Mouse (Mus musculus): ENCODE data around the gene Wdr90. TPM values are rescaled to one million over a fixed set of nuclear protein-coding genes. Genes with fewer than 3 reads are reported as not detected.
A peak's percentile ranks its signal among the peaks of the same experiment; 100 is the strongest.

Gene Wdr90
- polyA plus RNA-seq, 1 experiment from 2014 or later: 21.0 TPM

- H3K4me2 ChIP-seq: no peak overlapping the region
- H3K4me1 ChIP-seq: peaks cover 16% of the 10 kb centered on the region; the same call in 1 of the 2 replicates
- no peak overlapping the region for H3K9ac ChIP-seq
- no peak for ATAC-seq (ENCODE audit: insufficient read depth, low FRiP score, low read depth)
- H3K36me3 ChIP-seq: peaks cover 22% of the 10 kb centered on the region
- 88% methylated on average over 8 of the region's 8 CpGs for WGBS
- H3K27me3 ChIP-seq (replicated peaks): no peaks in the 10 kb centered on the region
- no peaks in the 10 kb centered on the region for H3K9me3 ChIP-seq
- no peak overlapping the region for H3K4me3 ChIP-seq (replicated peaks)
- H3K27ac ChIP-seq: no peak overlapping the region
Observed at GRCm38 (mm10) chr17:25883268-25883667, 22.0 kb upstream of the Wdr90 start.

GRCm38 (mm10) chr17:25882306-25882705 is 21.0 kb upstream of the Wdr90 start:
- Histone ChIP-seq H3K36me3 (peaks cover 17% of the 10 kb centered on the region), H3K4me3 (replicated peaks) (no peak overlapping the region)
- no peak for ATAC-seq (ENCODE audit: insufficient read depth, low FRiP score, low read depth)

DNA sequence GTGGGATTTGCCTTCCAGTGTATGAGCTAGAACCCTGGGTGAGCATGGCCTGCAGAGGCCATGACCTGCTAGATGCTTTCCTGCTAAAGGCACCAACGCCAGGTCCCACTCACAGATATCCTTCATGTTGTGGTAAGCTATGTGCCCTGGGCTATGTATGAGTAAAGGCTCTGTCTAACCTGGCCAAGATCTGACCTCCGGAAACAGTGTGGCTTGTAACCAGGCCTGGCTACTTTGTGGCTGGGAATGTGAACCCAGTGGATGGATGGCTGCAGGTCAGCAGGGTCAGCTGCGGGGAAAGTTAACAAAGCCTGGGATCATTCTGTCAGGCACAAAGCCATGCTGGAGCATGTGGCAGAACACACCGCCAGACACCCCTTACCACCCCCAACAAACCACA is 20.4 kb upstream of the Wdr90 start:
- H3K36me3 ChIP-seq: peaks cover 17% of the 10 kb centered on the region
- WGBS: 45% methylated on average over 4 of the region's 4 CpGs
- no peak for ATAC-seq (ENCODE audit: insufficient read depth, low FRiP score, low read depth)

More at GRCm38 (mm10) chr17:25882306-25882705, 21.0 kb upstream of the Wdr90 start:
- H3K4me2 ChIP-seq: no peak overlapping the region
- H3K9ac ChIP-seq: no peak overlapping the region
- no peaks in the 10 kb centered on the region for H3K9me3 ChIP-seq
- no peaks in the 10 kb centered on the region for H3K27me3 ChIP-seq (replicated peaks)
- 30% methylated on average over 5 of the region's 5 CpGs for WGBS
- peaks cover 16% of the 10 kb centered on the region; the same call in 1 of the 2 replicates for H3K4me1 ChIP-seq
- no peak overlapping the region for H3K27ac ChIP-seq

DNA sequence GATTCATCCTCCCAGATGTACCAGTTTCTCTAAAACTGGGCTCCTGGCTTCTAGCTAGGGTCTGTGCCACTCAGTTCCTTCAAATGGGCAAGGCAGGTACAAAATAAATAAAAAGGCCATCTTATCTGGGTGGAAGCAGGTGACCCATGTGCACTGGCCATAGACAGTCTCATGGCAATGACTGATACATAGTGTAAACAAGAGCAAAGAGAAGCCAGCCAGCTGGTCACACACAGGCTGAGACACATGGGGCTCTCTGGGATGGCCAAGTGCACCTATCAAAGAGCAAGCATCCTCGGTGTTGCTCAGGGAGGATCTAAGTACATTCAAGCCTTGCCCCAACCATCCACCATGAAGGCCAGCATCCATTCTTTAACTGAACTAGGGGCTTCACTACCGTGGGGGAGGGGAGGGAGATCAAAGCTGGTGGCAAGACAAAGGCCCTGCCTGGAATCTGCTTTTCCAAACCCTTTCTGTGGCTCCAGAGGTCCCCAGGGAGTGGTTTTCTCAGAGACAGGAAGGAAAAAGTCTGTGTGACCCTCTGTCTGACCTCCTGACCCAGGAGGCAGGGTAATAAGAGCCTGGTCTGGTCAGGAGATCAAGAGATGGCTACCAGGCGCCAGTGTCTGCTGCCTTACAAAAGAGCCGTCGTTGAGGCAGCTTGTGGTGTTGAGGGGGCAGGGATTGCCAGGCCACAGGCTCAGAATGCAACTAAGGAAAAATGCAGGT is 19.8 kb upstream of the Wdr90 start:
- Histone ChIP-seq H3K27ac (no peak overlapping the region), H3K36me3 (peaks cover 17% of the 10 kb centered on the region), H3K4me2 (no peak overlapping the region), H3K27me3 (replicated peaks) (no peaks in the 10 kb centered on the region), H3K4me3 (replicated peaks) (no peak overlapping the region), H3K9ac (no peak overlapping the region), H3K4me1 (peaks cover 27% of the 10 kb centered on the region), H3K9me3 (no peaks in the 10 kb centered on the region)
- peak; percentile 47 for ATAC-seq (ENCODE audit: insufficient read depth, low FRiP score, low read depth)
- 19% methylated on average over 5 of the region's 5 CpGs for WGBS

More for the DNA sequence above, 20.4 kb upstream of the Wdr90 start:
- no peak overlapping the region for H3K27ac ChIP-seq
- no peak overlapping the region for H3K4me2 ChIP-seq
- H3K9me3 ChIP-seq: no peaks in the 10 kb centered on the region
- H3K4me3 ChIP-seq (replicated peaks): no peak overlapping the region
- peaks cover 21% of the 10 kb centered on the region for H3K4me1 ChIP-seq
- no peaks in the 10 kb centered on the region for H3K27me3 ChIP-seq (replicated peaks)
- H3K9ac ChIP-seq: no peak overlapping the region

DNA sequence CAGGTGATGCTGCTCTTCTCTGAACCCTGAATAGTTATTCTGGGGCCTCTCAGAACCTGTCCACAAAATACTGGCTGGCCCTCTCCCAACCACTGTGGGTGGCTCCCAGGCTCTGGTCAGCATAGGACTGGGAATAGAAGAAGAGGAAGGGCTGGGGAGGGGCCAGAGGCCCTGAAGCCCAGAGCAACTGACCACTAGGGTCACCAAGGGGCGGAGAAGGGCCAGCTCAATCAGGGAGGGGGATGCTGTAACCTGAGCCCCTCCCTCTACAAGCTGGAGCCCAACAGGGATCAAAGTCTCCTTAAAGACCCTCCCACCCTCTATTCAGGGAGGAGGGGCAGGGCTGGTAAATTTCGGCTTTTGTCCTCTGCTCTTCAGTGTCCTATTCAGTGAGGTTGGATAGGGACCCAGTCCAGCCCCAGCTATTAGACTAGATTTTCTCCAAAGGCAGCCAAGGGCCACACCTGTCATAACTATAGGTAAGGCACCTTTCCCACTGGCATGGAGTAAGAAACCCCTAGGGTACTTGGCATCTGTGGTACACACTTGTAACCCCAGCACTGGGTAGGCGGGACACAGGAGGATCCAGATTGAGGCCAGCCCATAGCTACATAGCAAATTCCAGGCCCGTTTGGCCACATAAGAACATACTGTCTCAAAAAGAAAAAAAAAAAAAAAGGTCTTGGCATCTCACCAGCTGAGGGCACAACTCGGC is 19.1 kb upstream of the Wdr90 start, which contains the start of gene Wfikkn1:
TSS of gene Wfikkn1 (minus strand) at position 663 of the 715 bp plus-strand sequence.
- no peaks in the 10 kb centered on the region for H3K27me3 ChIP-seq (replicated peaks)
- WGBS: 40% methylated on average over 5 of the region's 5 CpGs
- no peak within 1 kb of the TSS for H3K27ac ChIP-seq
- no peak within 1 kb of the TSS for H3K4me3 ChIP-seq (replicated peaks)
- no peak for ATAC-seq (ENCODE audit: insufficient read depth, low FRiP score, low read depth)
- peaks cover 17% of the 10 kb centered on the region for H3K36me3 ChIP-seq
- no peak within 1 kb of the TSS for H3K4me2 ChIP-seq
- no peak within 1 kb of the TSS for H3K9ac ChIP-seq
- H3K4me1 ChIP-seq: peaks cover 31% of the 10 kb centered on the region
- H3K9me3 ChIP-seq: no peaks in the 10 kb centered on the region

DNA sequence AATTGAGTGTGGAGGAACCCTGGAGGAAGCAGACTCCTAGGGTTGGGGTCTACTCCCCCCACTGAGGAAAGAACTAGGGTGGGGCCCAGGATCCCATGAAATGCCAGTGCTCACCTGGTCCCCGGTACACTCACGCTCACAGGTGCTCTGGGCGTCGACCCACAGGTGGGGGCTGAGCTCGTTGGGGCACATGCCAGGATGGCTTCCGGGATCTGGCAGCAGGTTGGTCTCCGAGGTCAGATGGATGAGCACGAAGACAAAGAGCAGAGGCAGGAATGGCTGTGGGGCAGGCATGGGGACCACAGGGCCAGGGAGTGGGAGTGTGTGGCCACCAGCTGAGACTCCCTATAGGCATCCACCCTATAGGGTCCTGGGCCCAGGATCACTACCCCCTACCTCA is 18.4 kb upstream of the Wdr90 start:
- H3K36me3 ChIP-seq: peaks cover 17% of the 10 kb centered on the region
- 75% methylated on average over 8 of the region's 8 CpGs for WGBS
- no peak overlapping the region for H3K9ac ChIP-seq

DNA sequence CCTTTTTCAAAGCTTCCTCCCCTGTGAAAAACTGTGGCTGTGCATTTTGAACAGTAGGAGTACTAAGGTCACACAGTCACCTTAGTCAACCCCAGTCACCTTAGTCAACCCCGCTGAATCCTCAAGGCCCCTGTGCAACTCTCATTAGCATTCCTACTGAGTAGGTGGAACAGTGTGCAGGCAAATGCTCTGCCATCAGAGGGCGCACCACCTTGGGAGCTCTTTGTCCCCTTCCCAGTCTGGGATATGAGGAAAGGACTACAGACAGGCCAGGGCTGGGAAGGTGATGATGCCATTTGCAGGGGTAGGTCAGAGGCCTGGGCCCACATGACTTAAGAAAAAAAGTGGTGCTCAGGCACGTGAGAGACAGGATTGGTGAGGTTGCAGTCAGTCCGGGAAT is 18.0 kb upstream of the Wdr90 start:
- ATAC-seq (ENCODE audit: insufficient read depth, low FRiP score, low read depth): no peak
- Histone ChIP-seq H3K27me3 (replicated peaks) (no peaks in the 10 kb centered on the region), H3K9me3 (no peaks in the 10 kb centered on the region), H3K27ac (no peak overlapping the region), H3K4me3 (replicated peaks) (no peak overlapping the region), H3K4me2 (no peak overlapping the region), H3K9ac (no peak overlapping the region), H3K4me1 (peaks cover 32% of the 10 kb centered on the region), H3K36me3 (peaks cover 13% of the 10 kb centered on the region)
- 53% methylated on average over 4 of the region's 4 CpGs for WGBS

More for the DNA sequence above, 18.4 kb upstream of the Wdr90 start:
- no peak for ATAC-seq (ENCODE audit: insufficient read depth, low FRiP score, low read depth)
- no peak overlapping the region for H3K27ac ChIP-seq
- no peaks in the 10 kb centered on the region for H3K27me3 ChIP-seq (replicated peaks)
- H3K4me1 ChIP-seq: peaks cover 31% of the 10 kb centered on the region
- no peak overlapping the region for H3K4me3 ChIP-seq (replicated peaks)
- no peak overlapping the region for H3K4me2 ChIP-seq
- no peaks in the 10 kb centered on the region for H3K9me3 ChIP-seq

GRCm38 (mm10) chr17:25878611-25879180 is 17.4 kb upstream of the Wdr90 start:
- WGBS: 92% methylated on average over 19 of the region's 19 CpGs
- no peak for ATAC-seq (ENCODE audit: insufficient read depth, low FRiP score, low read depth)

GRCm38 (mm10) chr17:25877741-25878610 is 16.7 kb upstream of the Wdr90 start:
- WGBS: 94% methylated on average over 32 of the region's 32 CpGs
- ATAC-seq (ENCODE audit: insufficient read depth, low FRiP score, low read depth): no peak
- H3K9ac ChIP-seq: no peak overlapping the region

More at GRCm38 (mm10) chr17:25878611-25879180, 17.4 kb upstream of the Wdr90 start:
- Histone ChIP-seq H3K27me3 (replicated peaks) (no peaks in the 10 kb centered on the region), H3K27ac (no peak overlapping the region), H3K9ac (no peak overlapping the region), H3K9me3 (no peaks in the 10 kb centered on the region), H3K4me1 (peaks cover 36% of the 10 kb centered on the region), H3K36me3 (peaks cover 7% of the 10 kb centered on the region), H3K4me3 (replicated peaks) (no peak overlapping the region), H3K4me2 (no peak overlapping the region)

DNA sequence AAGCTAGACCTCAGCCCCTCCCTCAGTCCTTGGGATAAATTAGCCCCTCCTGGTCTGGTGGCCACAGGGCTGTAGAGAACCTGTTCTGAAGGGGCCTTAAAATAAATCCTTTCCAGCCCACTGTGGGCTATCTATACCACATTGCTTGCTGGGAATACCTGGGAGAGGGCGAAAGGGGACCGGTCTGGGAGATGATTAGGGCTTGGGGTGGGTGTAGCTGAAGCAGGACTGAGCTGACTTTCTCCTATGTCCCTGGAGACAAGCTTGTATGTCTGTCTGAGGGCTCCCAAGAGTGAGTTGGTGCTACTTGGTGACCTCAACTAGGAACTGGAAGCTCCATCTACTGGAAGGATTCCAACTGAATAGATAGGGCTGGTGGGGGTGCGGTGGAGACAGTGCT is 15.7 kb upstream of the Wdr90 start:
- H3K9me3 ChIP-seq: no peaks in the 10 kb centered on the region
- no peak for ATAC-seq (ENCODE audit: insufficient read depth, low FRiP score, low read depth)
- WGBS: 90% methylated on average over 3 of the region's 3 CpGs

More at GRCm38 (mm10) chr17:25877741-25878610, 16.7 kb upstream of the Wdr90 start:
- H3K27ac ChIP-seq: no peak overlapping the region
- H3K4me2 ChIP-seq: no peak overlapping the region
- no peaks in the 10 kb centered on the region for H3K9me3 ChIP-seq
- H3K27me3 ChIP-seq (replicated peaks): no peaks in the 10 kb centered on the region
- peaks cover 36% of the 10 kb centered on the region for H3K4me1 ChIP-seq
- H3K36me3 ChIP-seq: peaks cover 3% of the 10 kb centered on the region; the same call in 1 of the 2 replicates
- H3K4me3 ChIP-seq (replicated peaks): no peak overlapping the region

GRCm38 (mm10) chr17:25876347-25876915 is 15.1 kb upstream of the Wdr90 start:
- Histone ChIP-seq H3K27me3 (replicated peaks) (no peaks in the 10 kb centered on the region), H3K4me2 (peak overlapping the region; percentile 82), H3K9ac (no peak overlapping the region), H3K4me1 (peaks cover 36% of the 10 kb centered on the region), H3K4me3 (replicated peaks) (peak overlapping the region; percentile 88), H3K36me3 (no peaks in the 10 kb centered on the region; the same call in 1 of the 2 replicates), H3K27ac (no peak overlapping the region; the same call in 1 of the 2 replicates), H3K9me3 (no peaks in the 10 kb centered on the region)
- no peak for ATAC-seq (ENCODE audit: insufficient read depth, low FRiP score, low read depth)
- 59% methylated on average over 10 of the region's 10 CpGs for WGBS

More for the DNA sequence above, 15.7 kb upstream of the Wdr90 start:
- peaks cover 36% of the 10 kb centered on the region for H3K4me1 ChIP-seq
- H3K4me2 ChIP-seq: no peak overlapping the region
- H3K36me3 ChIP-seq: no peaks in the 10 kb centered on the region; the same call in 1 of the 2 replicates
- H3K9ac ChIP-seq: no peak overlapping the region
- no peak overlapping the region for H3K27ac ChIP-seq
- no peak overlapping the region for H3K4me3 ChIP-seq (replicated peaks)
- H3K27me3 ChIP-seq (replicated peaks): no peaks in the 10 kb centered on the region

All from stomach, embryonic 15.5 days (tissue).